In the genomic region with DNA sequence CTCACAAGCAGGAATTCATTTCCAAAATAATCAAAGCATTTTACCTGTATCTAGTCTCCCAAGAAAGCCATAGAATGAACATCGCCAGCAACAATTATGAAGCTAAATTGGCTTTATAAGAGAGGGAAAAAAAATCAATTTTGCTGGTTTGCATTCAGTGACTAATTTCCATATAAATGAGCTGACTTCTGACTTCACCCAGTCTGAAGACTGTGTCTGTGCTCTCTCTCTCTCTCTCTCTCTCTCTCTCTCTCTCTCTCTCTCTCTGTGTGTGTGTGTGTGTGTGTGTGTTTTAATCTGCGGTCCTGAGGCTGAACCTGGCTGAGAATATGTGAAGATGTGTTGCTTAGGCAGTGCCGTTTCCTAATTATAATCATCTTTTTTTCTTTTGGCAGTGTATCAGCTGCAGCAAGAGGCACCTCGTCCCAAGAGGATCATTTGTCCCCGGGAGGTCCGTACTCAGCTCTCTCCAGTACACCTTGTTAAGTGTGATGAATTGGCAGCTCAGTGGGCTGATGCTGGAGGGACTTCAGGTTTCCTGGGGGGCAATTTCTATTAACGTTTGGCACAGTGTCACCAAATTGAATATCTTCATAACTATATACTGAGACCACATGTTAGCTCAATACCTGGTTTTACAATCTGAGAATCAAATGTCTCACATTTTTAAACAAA, we compare ENCODE assay signal across 22 mouse cellular contexts.
DNase-seq lines count a peak whose midpoint lies in the region; ATAC-seq lines count a peak whose summit lies in the region.
"Had no signal": no experiment of that assay in that cellular context is flagged by ENCODE, and none has a peak within 500 bp of the region (broad histone marks: within the 10 kb centered on the region; RNA-seq: fewer than 3 reads in every experiment).

No protein-coding gene starts in this region.

- no peaks in the 10 kb centered on the region for H3K9me3 ChIP-seq in hindbrain, embryonic 11.5 days (ENCODE audit: control insufficient read depth, low read length)
- no peaks in the 10 kb centered on the region; the same call in 1 of the 2 replicates for H3K9me3 ChIP-seq in hindbrain, embryonic 10.5 days
- no peaks in the 10 kb centered on the region for H3K9me3 ChIP-seq in forebrain, embryonic 16.5 days (ENCODE audit: control insufficient read depth, low read length)
- H3K9me3 ChIP-seq in neural tube, embryonic 13.5 days: no peaks in the 10 kb centered on the region
- H3K9me3 ChIP-seq: heart, embryonic 12.5 days had no signal

- H3K27ac ChIP-seq in hindbrain, embryonic 11.5 days (ENCODE audit: low read depth, low read length): no peak overlapping the region
- H3K27ac ChIP-seq in hindbrain, embryonic 10.5 days: no peak overlapping the region
- no peak overlapping the region for H3K27ac ChIP-seq in forebrain, embryonic 16.5 days (ENCODE audit: low read length)
- H3K27ac ChIP-seq in neural tube, embryonic 13.5 days (replicated peaks): peak overlapping the region; percentile 20; the same call in 1 of the 2 replicates
- H3K27ac ChIP-seq: left cerebral cortex, adult 2 months; macrophage had no signal

- DNase-seq in hindbrain, embryonic 11.5 days (ENCODE audit: low spot score): no peak
- no peak for DNase-seq in hindbrain, embryonic 10.5 days (ENCODE audit: low spot score)
- DNase-seq in mesoderm, embryonic 11.5 days (ENCODE audit: low read depth, low spot score): peak; percentile 26
- DNase-seq in kidney, adult 8-10 months: no peak
- DNase-seq in left cerebral cortex, postnatal 36 days (ENCODE audit: low spot score in 2 of 2): no peak
- no peak for DNase-seq in gastrocnemius, postnatal 10 days
- DNase-seq: adrenal gland, postnatal 36 days; B cell, adult 2 months; heart, postnatal 14 days; kidney, adult 9 months; kidney, postnatal 25 days; layer of hippocampus, adult 9-11 months; lung, adult 2 months; retina, postnatal 1 day; right cerebral cortex, postnatal 4 days had no signal

- no peak overlapping the region for H3K4me3 ChIP-seq in hindbrain, embryonic 11.5 days (ENCODE audit: low read depth, low read length)
- H3K4me3 ChIP-seq in hindbrain, embryonic 10.5 days: no peak overlapping the region
- no peak overlapping the region for H3K4me3 ChIP-seq in forebrain, embryonic 16.5 days (replicated peaks; ENCODE audit: low read length)
- H3K4me3 ChIP-seq in neural tube, embryonic 13.5 days: no peak overlapping the region
- H3K4me3 ChIP-seq: heart, embryonic 12.5 days; left cerebral cortex, adult 2 months had no signal

- no peaks in the 10 kb centered on the region for H3K4me1 ChIP-seq in hindbrain, embryonic 11.5 days (replicated peaks; ENCODE audit: control insufficient read depth, insufficient read depth, low read length)
- peaks cover 5% of the 10 kb centered on the region; the same call in 1 of the 2 replicates for H3K4me1 ChIP-seq in hindbrain, embryonic 10.5 days (replicated peaks)
- peaks cover 12% of the 10 kb centered on the region for H3K4me1 ChIP-seq in forebrain, embryonic 16.5 days (replicated peaks; ENCODE audit: control insufficient read depth, insufficient read depth, low read length)
- H3K4me1 ChIP-seq in neural tube, embryonic 13.5 days (replicated peaks): peaks cover 17% of the 10 kb centered on the region

- no peak overlapping the region for H3K9ac ChIP-seq in hindbrain, embryonic 11.5 days (ENCODE audit: low read depth, low read length)
- no peak overlapping the region for H3K9ac ChIP-seq in forebrain, embryonic 16.5 days (replicated peaks; ENCODE audit: low read depth, low read length)
- H3K9ac ChIP-seq in neural tube, embryonic 13.5 days: no peak overlapping the region
- H3K9ac ChIP-seq: heart, embryonic 12.5 days had no signal

- WGBS in hindbrain, embryonic 11.5 days: 57% methylated on average over 7 of the region's 7 CpGs
- WGBS in hindbrain, embryonic 10.5 days: 62% methylated on average over 7 of the region's 7 CpGs
- 30% methylated on average over 7 of the region's 7 CpGs for WGBS in forebrain, embryonic 16.5 days
- WGBS in neural tube, embryonic 13.5 days: 34% methylated on average over 7 of the region's 7 CpGs

- no peaks in the 10 kb centered on the region for H3K36me3 ChIP-seq in hindbrain, embryonic 11.5 days (ENCODE audit: control insufficient read depth, insufficient read depth, low read length)
- no peaks in the 10 kb centered on the region for H3K36me3 ChIP-seq in hindbrain, embryonic 10.5 days
- no peaks in the 10 kb centered on the region for H3K36me3 ChIP-seq in forebrain, embryonic 16.5 days (ENCODE audit: control insufficient read depth, insufficient read depth)
- H3K36me3 ChIP-seq in neural tube, embryonic 13.5 days: no peaks in the 10 kb centered on the region
- H3K36me3 ChIP-seq: heart, embryonic 12.5 days had no signal

- ATAC-seq in hindbrain, embryonic 11.5 days (ENCODE audit: low FRiP score): 0 out of 2 replicates have a peak, but pooled peaks have one; percentile 54
- ATAC-seq in forebrain, embryonic 16.5 days: peak; percentile 45
- ATAC-seq in neural tube, embryonic 13.5 days (ENCODE audit: low read depth): peak; percentile 56
- ATAC-seq: inflammation-experienced regulatory T-cells, adult 6 months had no signal

- no peak overlapping the region for H3K4me2 ChIP-seq in hindbrain, embryonic 11.5 days (replicated peaks; ENCODE audit: low read depth, low read length)
- no peak overlapping the region for H3K4me2 ChIP-seq in forebrain, embryonic 16.5 days (ENCODE audit: low read length)
- H3K4me2 ChIP-seq in neural tube, embryonic 13.5 days: no peak overlapping the region
- H3K4me2 ChIP-seq: heart, embryonic 12.5 days; liver, embryonic 11.5 days had no signal

- intact Hi-C loops in left cerebral cortex, postnatal 36 days (cut with DNase I): no loop called here

- no peaks in the 10 kb centered on the region for H3K27me3 ChIP-seq in hindbrain, embryonic 11.5 days (ENCODE audit: control insufficient read depth, insufficient read depth, low read length)
- H3K27me3 ChIP-seq in hindbrain, embryonic 10.5 days (ENCODE audit: insufficient read depth, poor library complexity, severe bottlenecking): peaks cover 2% of the 10 kb centered on the region
- H3K27me3 ChIP-seq in forebrain, embryonic 16.5 days (replicated peaks; ENCODE audit: control insufficient read depth, insufficient read depth, low read length): no peaks in the 10 kb centered on the region
- no peaks in the 10 kb centered on the region for H3K27me3 ChIP-seq in neural tube, embryonic 13.5 days
- H3K27me3 ChIP-seq: heart, embryonic 12.5 days had no signal
